Mouse (Mus musculus): Measurements from ENCODE around the gene Tnpo1.

- TF ChIP-seq CTCF (conservative IDR thresholded peaks at IDR 0.05; ENCODE audit: insufficient read depth, insufficient read length, low read depth, low read length): no peak
- TF ChIP-seq POLR2A (IDR thresholded peaks at IDR 0.05; ENCODE audit: low read depth, low read length): no peak
These were observed 29.0 kb upstream of the Tnpo1 start for GRCm38 (mm10) chr13:98955226-98955625.
